7 mouse cellular contexts compared by ENCODE assay signal in the genomic region with DNA sequence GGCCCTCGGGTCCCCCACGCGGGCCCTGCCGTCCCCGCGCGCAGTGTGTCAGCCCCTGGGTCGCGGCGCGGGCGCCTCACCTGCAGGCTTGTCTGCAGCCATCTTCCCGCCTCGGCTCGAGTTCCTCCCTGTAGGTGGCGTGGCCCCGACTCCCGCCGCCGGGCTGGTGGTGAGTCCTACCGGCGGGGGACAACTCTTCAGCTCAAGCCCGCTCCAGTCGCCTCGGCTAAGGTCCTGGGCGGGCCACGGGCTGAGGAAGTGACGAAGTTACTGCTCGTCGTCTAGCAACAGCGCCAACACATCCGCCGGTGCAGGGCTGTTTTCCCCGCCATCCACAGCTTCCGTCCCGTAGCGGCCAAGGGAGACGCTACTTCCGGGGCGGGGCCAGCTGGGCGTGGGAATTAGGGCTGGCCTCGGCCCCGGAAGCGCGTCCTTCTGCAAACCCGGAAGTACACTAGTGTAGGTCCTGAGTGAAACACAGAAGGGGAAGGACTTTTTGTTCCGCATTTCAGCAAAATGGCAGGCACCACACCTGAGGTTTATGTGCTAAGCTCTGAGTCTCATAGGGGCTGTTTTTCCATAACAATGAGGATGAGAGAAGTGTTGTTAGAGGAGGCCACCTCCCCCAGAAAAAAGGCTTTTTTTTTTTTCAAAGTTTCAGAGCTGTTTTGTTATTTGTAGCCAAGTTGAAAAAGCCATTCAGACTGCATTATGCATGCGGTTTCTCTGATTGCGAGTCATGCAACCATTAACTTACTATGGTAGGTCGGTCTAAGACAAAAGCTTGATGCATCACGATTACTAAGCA. TPM values are rescaled to one million over a fixed set of nuclear protein-coding genes. Genes with fewer than 3 reads are reported as not detected.
DNase-seq lines count a peak whose midpoint lies in the region; ATAC-seq and TF ChIP-seq lines count a peak whose summit lies in the region.

Cnot10 (minus strand) TSS at position 346 of the 808 bp plus-strand sequence.

- peak; percentile 99 for ATAC-seq in intestine, postnatal 0 days
- ATAC-seq in midbrain, embryonic 12.5 days (ENCODE audit: low FRiP score, low read depth), result peak; percentile 99

- H3K9me3 ChIP-seq in embryonic facial prominence, embryonic 10.5 days, result no peaks in the 10 kb centered on the region
- no peaks in the 10 kb centered on the region for H3K9me3 ChIP-seq in intestine, postnatal 0 days (ENCODE audit: control insufficient read depth)
- H3K9me3 ChIP-seq in midbrain, embryonic 12.5 days, result no peaks in the 10 kb centered on the region

- H3K27me3 ChIP-seq in embryonic facial prominence, embryonic 10.5 days (replicated peaks; ENCODE audit: low read depth, poor library complexity, severe bottlenecking), result peaks cover 16% of the 10 kb centered on the region
- no peaks in the 10 kb centered on the region for H3K27me3 ChIP-seq in intestine, postnatal 0 days (replicated peaks; ENCODE audit: control insufficient read depth, insufficient read depth, low read length)
- peaks cover 24% of the 10 kb centered on the region for H3K27me3 ChIP-seq in midbrain, embryonic 12.5 days
- H3K27me3 ChIP-seq in small intestine, adult 2 months (ENCODE audit: control insufficient read depth, insufficient read depth, low read length), result no peaks in the 10 kb centered on the region

- TF ChIP-seq CTCF in intestine, postnatal 0 days (IDR thresholded peaks at IDR 0.05; ENCODE audit: low read depth), result peak; percentile 72
- TF ChIP-seq CTCF in small intestine, adult 2 months (IDR thresholded peaks at IDR 0.05; ENCODE audit: extremely low read depth, insufficient read length, insufficient replicate concordance, low read depth, low read length), result 0 out of 2 replicates have a peak, but pooled peaks have one; percentile 27

- H3K27ac ChIP-seq in embryonic facial prominence, embryonic 10.5 days (replicated peaks), result peak within 1 kb of the TSS; percentile 90
- H3K27ac ChIP-seq in intestine, postnatal 0 days (ENCODE audit: low read depth, low read length), result peak within 1 kb of the TSS; percentile 91
- peak within 1 kb of the TSS; percentile 84 for H3K27ac ChIP-seq in midbrain, embryonic 12.5 days (replicated peaks)
- H3K27ac ChIP-seq in small intestine, adult 2 months (ENCODE audit: insufficient read depth, low read depth, low read length), result peak within 1 kb of the TSS; percentile 71

- intact Hi-C loops in left cerebral cortex, postnatal 4 days (cut with DNase I), result no loop called here

- peaks cover 28% of the 10 kb centered on the region for H3K36me3 ChIP-seq in embryonic facial prominence, embryonic 10.5 days (replicated peaks)
- no peaks in the 10 kb centered on the region for H3K36me3 ChIP-seq in intestine, postnatal 0 days (ENCODE audit: control insufficient read depth, insufficient read depth)
- H3K36me3 ChIP-seq in midbrain, embryonic 12.5 days, result no peaks in the 10 kb centered on the region
- peaks cover 2% of the 10 kb centered on the region; the same call in 1 of the 2 replicates for H3K36me3 ChIP-seq in small intestine, adult 2 months (ENCODE audit: control insufficient read depth, insufficient read depth, low read length)

- peak within 1 kb of the TSS; percentile 95 for H3K4me3 ChIP-seq in embryonic facial prominence, embryonic 10.5 days
- H3K4me3 ChIP-seq in intestine, postnatal 0 days (ENCODE audit: low read depth, low read length), result peak within 1 kb of the TSS; percentile 83
- H3K4me3 ChIP-seq in midbrain, embryonic 12.5 days, result peak within 1 kb of the TSS; percentile 89
- peak within 1 kb of the TSS; percentile 78 for H3K4me3 ChIP-seq in small intestine, adult 2 months (ENCODE audit: low read depth, low read length)

- peak; percentile 99 for DNase-seq in adrenal gland, postnatal 10 days
- peak; percentile 99 for DNase-seq in embryonic facial prominence, embryonic 10.5 days (ENCODE audit: low spot score)
- DNase-seq in gonadal fat pad, adult 2 months (ENCODE audit: low read depth), result peak; percentile 74
- peak; percentile 98 for DNase-seq in left cerebral cortex, postnatal 4 days

- peak within 1 kb of the TSS; percentile 82 for H3K4me2 ChIP-seq in intestine, postnatal 0 days (replicated peaks; ENCODE audit: low read depth)
- H3K4me2 ChIP-seq in midbrain, embryonic 12.5 days (replicated peaks), result peak within 1 kb of the TSS; percentile 93

- H3K4me1 ChIP-seq in embryonic facial prominence, embryonic 10.5 days, result peaks cover 18% of the 10 kb centered on the region
- peaks cover 3% of the 10 kb centered on the region; the same call in 1 of the 2 replicates for H3K4me1 ChIP-seq in intestine, postnatal 0 days (replicated peaks; ENCODE audit: control insufficient read depth, insufficient read depth, low read length)
- peaks cover 24% of the 10 kb centered on the region for H3K4me1 ChIP-seq in midbrain, embryonic 12.5 days
- H3K4me1 ChIP-seq in small intestine, adult 2 months (ENCODE audit: control insufficient read depth, insufficient read depth, insufficient read length, low read length), result peaks cover 5% of the 10 kb centered on the region; the same call in 1 of the 2 replicates

- WGBS in embryonic facial prominence, embryonic 10.5 days, result 3% methylated on average over 51 of the region's 51 CpGs
- 4% methylated on average over 49 of the region's 51 CpGs for WGBS in intestine, postnatal 0 days
- 4% methylated on average over 51 of the region's 51 CpGs for WGBS in midbrain, embryonic 12.5 days
- 4% methylated on average over 51 of the region's 51 CpGs for WGBS in small intestine, adult 2 months

- TF ChIP-seq POLR2A in small intestine, adult 2 months (IDR thresholded peaks at IDR 0.05; ENCODE audit: low read depth, low read length), result peak; percentile 78

- H3K9ac ChIP-seq in intestine, postnatal 0 days (ENCODE audit: low read depth, low read length), result peak within 1 kb of the TSS; percentile 65
- peak within 1 kb of the TSS; percentile 80 for H3K9ac ChIP-seq in midbrain, embryonic 12.5 days (replicated peaks)

RNA-seq across cellular contexts. Expression of gene Cnot10, which starts in this region (rescaled TPM):
- total RNA-seq in adrenal gland, postnatal 10 days (2021), result 10 to 100 TPM; 36.0 to 39.9 TPM
- polyA plus RNA-seq in embryonic facial prominence, embryonic 10.5 days (2016; fragmentation: Nextera tagmentation; extraction: Ambion mirVana), result 73.2 and 74.3 TPM in 2 replicates
- 31.2 and 32.7 TPM in 2 replicates for polyA plus RNA-seq in gonadal fat pad, adult 2 months (2012; rRNA removed)
- 22.5 and 25.0 TPM in 2 replicates for polyA plus RNA-seq in intestine, postnatal 0 days (2015; fragmentation: Nextera tagmentation; extraction: Ambion mirVana)
- 10 to 100 TPM; 48.4 to 53.1 TPM for total RNA-seq in left cerebral cortex, postnatal 4 days (2021)
- polyA plus RNA-seq in midbrain, embryonic 12.5 days (2016; fragmentation: Nextera tagmentation; extraction: Ambion mirVana), result 66.8 and 71.1 TPM in 2 replicates
- polyA plus RNA-seq in small intestine, adult 2 months (2012; rRNA removed), result 7.8 and 17.0 TPM in 2 replicates

Comparison
In these comparisons a context has a peak if more than half of its experiments do, and no peak if none do; other contexts are left out.
1. Peak in every context shown above with its lines: DNase-seq, ATAC-seq, H3K4me3 ChIP-seq and H3K27ac ChIP-seq.